Mouse (Mus musculus) embryonic fibroblast, embryonic 13.5 days (primary cell): ENCODE measurements at regions not wholly inside any gene's neighbourhood (a gene's known extent, or its start where the extent isn't known, plus 50 kb on each side); places are given as distances from the start of the nearest gene placed in this dataset.

ENCODE experiments used
- CTCF ChIP-seq: IDR thresholded peaks from 2 replicates; pipeline ENCODE4 v1.5.1; 2011; ENCODE audit warnings: mild to moderate bottlenecking, control low read depth, low read length, moderate library complexity, borderline replicate concordance; ENCODE audit not compliant: insufficient read depth
- POLR2A ChIP-seq: IDR thresholded peaks from 2 replicates; pipeline ENCODE4 v1.6.1; 2011; ENCODE audit warnings: low read depth, mild to moderate bottlenecking, control low read depth, low read length, moderate library complexity

DNA sequence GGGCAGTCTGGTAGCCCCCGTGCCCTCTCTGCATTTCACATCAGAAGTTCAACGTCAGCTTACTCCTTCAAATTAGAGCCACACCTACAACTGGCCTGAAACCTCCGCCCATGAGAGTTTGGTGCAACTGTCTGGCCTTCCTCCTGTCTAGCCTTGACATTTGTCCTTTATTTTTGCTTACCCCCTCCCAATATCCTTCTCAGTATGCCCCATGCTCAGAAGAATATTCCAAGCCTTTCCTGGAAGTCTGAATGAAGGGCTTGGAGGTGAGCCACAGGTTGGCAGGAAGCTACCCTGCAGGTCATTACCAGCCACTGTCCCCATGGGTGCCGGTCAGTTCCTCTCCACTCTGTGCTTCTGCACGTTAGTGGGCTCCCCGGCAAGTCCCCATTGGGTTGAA lies 997.4 kb downstream of the 4930447A16Rik start:
- TF ChIP-seq POLR2A (no peak), CTCF (no peak)
